Mouse (Mus musculus): ENCODE measurements around the gene Vat1l.

The Vat1l gene

DNA sequence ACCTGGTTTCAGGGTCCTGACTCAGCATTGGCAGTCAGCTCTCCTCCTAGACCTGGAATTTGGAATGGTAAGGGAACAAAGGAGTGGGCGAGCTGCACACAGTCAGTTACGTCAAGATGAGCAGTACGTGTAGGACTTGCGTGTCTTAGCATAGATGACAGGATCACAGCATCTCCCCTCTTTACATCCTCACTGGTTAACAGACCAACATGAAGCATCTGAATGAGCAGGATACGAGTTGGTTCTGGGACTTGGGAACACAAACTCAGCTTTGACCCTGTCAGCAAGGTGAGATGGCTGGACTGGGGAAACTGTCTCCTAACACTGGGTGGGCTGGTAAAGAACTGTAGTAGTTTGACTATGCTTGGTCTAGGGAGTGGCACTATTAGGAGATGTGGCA lies 193.9 kb downstream of the Vat1l start:
- DNase-seq (ENCODE audit: low spot score), result no peak

DNA sequence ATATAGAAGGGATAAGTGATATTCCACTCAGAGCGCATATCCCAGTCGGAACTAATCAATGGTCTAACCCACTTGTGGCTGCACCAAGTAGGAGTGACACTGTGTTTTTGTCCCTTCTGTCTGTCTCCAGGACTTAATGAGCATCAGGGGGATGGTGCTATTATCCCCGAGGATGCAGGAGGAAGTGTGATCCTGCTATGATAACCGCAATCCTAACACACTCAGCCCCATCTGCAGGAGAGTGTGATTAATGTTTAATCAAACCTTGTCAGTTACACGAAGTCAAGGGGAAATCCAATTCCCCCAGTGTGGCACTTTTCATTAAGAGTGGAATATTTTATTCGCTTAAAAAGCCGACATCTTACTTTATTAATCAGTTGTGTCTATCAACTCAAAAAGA lies 196.3 kb downstream of the Vat1l start:
- no peak for DNase-seq (ENCODE audit: low spot score)

DNA sequence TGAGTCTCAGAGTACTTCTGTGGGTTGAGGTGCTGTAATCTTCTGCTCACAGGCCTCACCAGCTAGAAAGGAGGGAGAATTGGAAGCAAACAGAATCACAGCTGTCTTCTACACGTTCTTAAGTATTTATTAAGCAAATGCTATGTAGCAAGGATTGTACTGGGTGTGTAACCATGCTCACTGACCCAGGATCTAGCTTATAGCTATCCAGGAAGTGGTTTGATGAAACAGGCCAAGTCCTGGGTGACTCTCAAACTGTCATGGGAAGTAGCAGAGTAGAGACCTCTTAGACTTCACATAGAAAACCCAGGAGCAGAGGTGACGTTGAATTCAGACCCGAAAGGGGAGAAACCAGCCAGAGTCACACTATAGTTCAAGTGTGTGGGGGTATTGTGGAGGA lies 206.0 kb downstream of the Vat1l start:
- no peak for DNase-seq (ENCODE audit: low spot score)

DNA sequence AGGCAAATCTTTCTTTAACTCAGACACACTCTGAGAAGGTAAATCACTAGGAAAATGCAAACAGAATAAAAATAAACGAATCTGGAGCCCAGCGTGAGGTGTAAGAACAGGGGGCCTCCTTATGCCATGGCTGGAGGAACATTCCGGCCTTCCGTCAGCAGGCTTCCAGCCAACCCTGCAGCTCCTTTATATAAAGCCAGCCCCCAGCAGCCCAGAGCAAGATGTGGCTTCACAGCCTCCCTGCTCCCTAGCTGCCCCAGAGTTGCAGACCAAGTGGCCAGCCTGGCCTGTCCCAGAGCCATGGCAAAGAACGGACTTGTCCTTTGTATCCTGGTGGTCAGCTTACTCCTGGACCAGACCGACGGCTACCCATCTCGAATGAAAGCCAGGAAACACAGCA lies 212.4 kb downstream of the Vat1l start, which contains the start of gene Clec3a:
Gene Clec3a, plus strand, starts transcription at position 301 of the 400 bp plus-strand sequence.
- no peak for DNase-seq (ENCODE audit: low spot score)

DNA sequence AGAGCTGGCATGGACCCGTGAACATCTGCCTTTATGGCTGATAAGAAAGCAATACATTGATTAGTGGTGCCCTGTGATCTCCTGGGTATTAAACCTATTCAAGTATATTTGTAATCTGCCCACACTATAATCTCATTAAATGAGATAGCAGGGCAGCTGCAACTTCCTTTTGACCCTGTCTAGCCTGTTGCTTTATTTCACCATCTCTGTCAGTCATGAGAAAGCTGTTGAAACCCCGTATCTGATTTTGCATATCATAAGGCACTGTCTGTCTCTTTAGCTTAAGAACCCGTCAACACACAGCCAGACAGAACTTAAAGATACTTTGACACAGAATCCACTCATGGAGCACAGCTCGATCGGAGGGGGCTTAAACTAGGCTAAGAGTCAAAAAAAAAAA lies 213.1 kb downstream of the Vat1l start:
- DNase-seq (ENCODE audit: low spot score), result no peak

DNA sequence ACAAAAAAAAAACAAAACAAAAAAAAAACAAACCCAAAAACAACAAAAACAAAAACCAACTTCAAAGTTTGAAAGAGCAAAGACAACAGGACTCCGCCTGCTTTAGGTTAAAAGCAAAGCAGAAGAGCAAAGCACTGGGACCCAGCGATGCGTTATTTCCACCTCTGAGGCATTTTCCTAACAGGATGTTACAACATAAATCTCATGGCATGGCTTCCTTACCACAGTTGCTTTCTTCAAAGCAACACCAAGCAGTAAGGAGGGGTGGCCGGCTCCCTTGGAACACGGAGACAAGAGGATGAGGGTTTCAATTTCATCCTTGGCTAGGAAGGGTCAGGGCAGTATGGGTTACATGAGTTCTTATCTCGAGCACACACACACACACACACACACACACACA lies 213.5 kb downstream of the Vat1l start:
- no peak for DNase-seq (ENCODE audit: low spot score)

DNA sequence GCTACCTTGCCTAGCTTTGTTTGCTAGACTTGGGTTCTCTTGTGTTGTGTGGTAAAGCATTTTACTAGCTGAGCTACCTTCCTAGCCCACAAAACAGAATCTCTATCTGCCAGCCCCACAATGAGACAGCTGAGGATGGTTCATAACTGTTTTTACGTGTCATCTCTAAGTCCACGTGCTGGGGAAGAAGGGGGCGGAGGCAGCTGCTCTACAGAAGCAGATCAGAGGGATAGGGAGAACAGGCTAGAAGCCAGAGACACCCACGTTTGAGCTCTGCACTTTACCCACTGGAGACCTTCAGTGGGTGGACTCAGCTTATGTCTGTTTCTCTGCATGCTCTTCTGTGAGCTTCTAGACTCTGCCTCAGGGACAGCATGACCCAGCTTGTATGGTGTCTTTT lies 216.1 kb downstream of the Vat1l start:
- no peak for DNase-seq (ENCODE audit: low spot score)
